Mouse (Mus musculus): ENCODE data around the gene 3110082I17Rik. TPM values are rescaled to one million over a fixed set of nuclear protein-coding genes. Genes with fewer than 3 reads are reported as not detected.

The 3110082I17Rik gene
- total and polyA plus RNA-seq, 2 experiments: 1.6 to 7.4 TPM

DNA sequence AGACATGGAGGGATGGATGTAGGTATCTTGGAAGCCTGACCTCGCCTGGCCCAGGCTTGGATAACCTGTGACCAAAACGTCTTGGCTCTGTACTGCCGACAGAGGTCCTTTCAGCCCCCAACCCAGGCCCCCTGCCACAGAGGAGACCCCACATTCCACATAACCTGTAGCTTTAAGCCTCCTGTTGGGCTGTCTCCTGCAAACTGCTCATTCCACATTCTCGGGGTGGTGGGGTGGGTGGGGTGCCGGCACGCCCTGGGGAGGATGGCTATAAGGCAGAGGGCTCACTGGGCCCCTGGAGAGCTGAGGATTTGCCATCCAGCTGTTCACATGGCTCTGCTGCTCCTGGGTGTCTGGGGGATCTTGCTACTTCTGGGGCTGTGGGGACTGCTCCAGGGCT, 108.0 kb downstream of the 3110082I17Rik start, which contains the start of gene Cyp2w1:
TSS of gene Cyp2w1 (plus strand) at position 301 of the 400 bp plus-strand sequence.
- H3K4me3 ChIP-seq (ENCODE audit: insufficient read depth, low read depth, low read length): no peak within 1 kb of the TSS
- H3K27ac ChIP-seq (replicated peaks; ENCODE audit: insufficient read depth, low read depth, low read length): no peak within 1 kb of the TSS
- no peak for DNase-seq (ENCODE audit: extremely low read depth, low read depth, low spot score)
- H3K4me1 ChIP-seq (ENCODE audit: control insufficient read depth, insufficient read depth, low read length): peaks cover 5% of the 10 kb centered on the region
- no peaks in the 10 kb centered on the region for H3K79me2 ChIP-seq (ENCODE audit: control insufficient read depth, insufficient read depth, low read length)
- no peaks in the 10 kb centered on the region for H3K36me3 ChIP-seq (ENCODE audit: control insufficient read depth, insufficient read depth, low read length)
- no peak within 1 kb of the TSS for H3K9ac ChIP-seq (ENCODE audit: low read depth, low read length)
- TF ChIP-seq POLR2A (IDR thresholded peaks at IDR 0.05; ENCODE audit: extremely low read depth, insufficient read depth, low read length): no peak
- TF ChIP-seq CTCF (IDR thresholded peaks at IDR 0.05; ENCODE audit: low read depth, low read length): no peak
- H3K27me3 ChIP-seq (ENCODE audit: control insufficient read depth, insufficient read depth, low read length): no peaks in the 10 kb centered on the region
- WGBS: 74% methylated on average over 6 of the region's 6 CpGs

DNA sequence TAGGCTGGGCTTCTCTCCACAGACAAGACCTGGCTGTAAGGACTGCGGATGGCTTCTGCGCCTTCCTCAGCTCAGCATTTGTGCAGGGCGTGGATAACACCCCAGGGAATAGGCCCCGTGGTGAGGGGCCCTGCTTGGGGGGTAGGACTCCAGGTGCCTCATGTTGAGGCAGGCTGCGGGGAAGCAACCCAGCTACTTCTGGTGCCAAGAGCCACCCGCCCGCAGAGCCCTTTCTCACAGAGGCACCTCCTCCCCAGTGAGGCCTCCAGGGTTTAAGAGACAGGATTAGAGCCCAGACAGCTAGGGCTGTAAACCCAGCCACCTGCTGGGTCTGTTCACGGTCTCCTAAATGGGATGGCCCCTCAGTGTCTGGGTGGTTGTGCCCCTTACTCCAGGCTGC, 108.7 kb downstream of the 3110082I17Rik start:
- no peak for DNase-seq (ENCODE audit: extremely low read depth, low read depth, low spot score)
- Histone ChIP-seq H3K4me3 (ENCODE audit: insufficient read depth, low read depth, low read length) (no peak overlapping the region), H3K9ac (ENCODE audit: low read depth, low read length) (no peak overlapping the region), H3K27ac (replicated peaks; ENCODE audit: insufficient read depth, low read depth, low read length) (no peak overlapping the region), H3K4me1 (ENCODE audit: control insufficient read depth, insufficient read depth, low read length) (peaks cover 9% of the 10 kb centered on the region), H3K79me2 (ENCODE audit: control insufficient read depth, insufficient read depth, low read length) (no peaks in the 10 kb centered on the region), H3K27me3 (ENCODE audit: control insufficient read depth, insufficient read depth, low read length) (no peaks in the 10 kb centered on the region), H3K36me3 (ENCODE audit: control insufficient read depth, insufficient read depth, low read length) (no peaks in the 10 kb centered on the region)
- TF ChIP-seq CTCF (IDR thresholded peaks at IDR 0.05; ENCODE audit: low read depth, low read length) (no peak), POLR2A (IDR thresholded peaks at IDR 0.05; ENCODE audit: extremely low read depth, insufficient read depth, low read length) (no peak)
- WGBS: 72% methylated on average over 8 of the region's 8 CpGs

DNA sequence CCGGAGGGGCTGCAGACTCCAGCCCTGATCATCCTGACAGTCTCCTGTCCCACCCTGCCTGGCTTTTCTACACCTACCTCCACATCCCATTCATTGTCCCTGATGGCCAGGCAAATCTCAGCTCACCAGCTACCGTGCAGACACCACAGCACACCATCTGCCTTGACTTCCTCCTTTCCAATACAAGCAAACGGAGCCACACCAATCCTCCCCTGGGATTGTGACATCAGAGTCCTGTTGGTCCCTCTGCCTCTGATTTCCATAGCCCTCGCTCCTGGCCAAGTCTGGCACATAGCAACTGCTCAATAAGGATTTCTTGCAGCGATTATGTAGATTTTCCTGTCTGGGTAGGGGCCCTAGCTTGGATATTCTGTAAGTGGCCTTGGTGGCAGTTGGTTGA, 109.2 kb downstream of the 3110082I17Rik start, which contains the start of gene Cox19:
TSS of gene Cox19 (minus strand) at position 285 of the 400 bp plus-strand sequence.
- no peak within 1 kb of the TSS for H3K9ac ChIP-seq (ENCODE audit: low read depth, low read length)
- TF ChIP-seq POLR2A (IDR thresholded peaks at IDR 0.05; ENCODE audit: extremely low read depth, insufficient read depth, low read length): no peak
- no peak for TF ChIP-seq CTCF (IDR thresholded peaks at IDR 0.05; ENCODE audit: low read depth, low read length)
- H3K4me3 ChIP-seq (ENCODE audit: insufficient read depth, low read depth, low read length): no peak within 1 kb of the TSS
- H3K36me3 ChIP-seq (ENCODE audit: control insufficient read depth, insufficient read depth, low read length): no peaks in the 10 kb centered on the region
- WGBS: 71% methylated on average over 5 of the region's 5 CpGs
- H3K4me1 ChIP-seq (ENCODE audit: control insufficient read depth, insufficient read depth, low read length): peaks cover 10% of the 10 kb centered on the region
- no peaks in the 10 kb centered on the region for H3K27me3 ChIP-seq (ENCODE audit: control insufficient read depth, insufficient read depth, low read length)
- DNase-seq (ENCODE audit: extremely low read depth, low read depth, low spot score): no peak
- no peak within 1 kb of the TSS for H3K27ac ChIP-seq (replicated peaks; ENCODE audit: insufficient read depth, low read depth, low read length)
- no peaks in the 10 kb centered on the region for H3K79me2 ChIP-seq (ENCODE audit: control insufficient read depth, insufficient read depth, low read length)

DNA sequence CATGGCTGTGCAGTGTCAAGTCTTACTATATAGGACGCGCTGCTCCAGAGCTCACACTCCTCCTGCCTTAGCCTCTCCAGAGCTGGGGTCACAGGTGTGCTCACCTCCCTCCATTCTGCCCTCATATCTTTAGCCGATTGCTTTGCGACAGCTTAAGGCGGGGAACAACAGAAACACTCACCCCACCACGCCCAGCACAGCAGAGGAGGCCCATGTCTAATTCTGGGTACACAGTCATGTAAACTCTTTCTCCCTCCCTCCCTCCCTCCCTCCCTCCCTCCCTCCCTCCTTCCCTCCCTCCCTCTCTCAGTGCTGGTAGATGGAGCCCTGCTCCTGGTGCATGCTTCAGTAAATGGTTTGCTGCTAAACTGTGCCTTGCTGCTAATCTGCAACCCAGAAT, 110.6 kb downstream of the 3110082I17Rik start:
- Histone ChIP-seq H3K27me3 (ENCODE audit: control insufficient read depth, insufficient read depth, low read length) (no peaks in the 10 kb centered on the region), H3K4me3 (ENCODE audit: insufficient read depth, low read depth, low read length) (no peak overlapping the region), H3K79me2 (ENCODE audit: control insufficient read depth, insufficient read depth, low read length) (peaks cover 2% of the 10 kb centered on the region; the same call in 1 of the 2 replicates), H3K9ac (ENCODE audit: low read depth, low read length) (no peak overlapping the region), H3K4me1 (ENCODE audit: control insufficient read depth, insufficient read depth, low read length) (peaks cover 14% of the 10 kb centered on the region), H3K27ac (replicated peaks; ENCODE audit: insufficient read depth, low read depth, low read length) (no peak overlapping the region), H3K36me3 (ENCODE audit: control insufficient read depth, insufficient read depth, low read length) (no peaks in the 10 kb centered on the region)
- DNase-seq (ENCODE audit: extremely low read depth, low read depth, low spot score): no peak
- 95% methylated on average over 6 of the region's 6 CpGs for WGBS
- no peak for TF ChIP-seq POLR2A (IDR thresholded peaks at IDR 0.05; ENCODE audit: extremely low read depth, insufficient read depth, low read length)
- no peak for TF ChIP-seq CTCF (IDR thresholded peaks at IDR 0.05; ENCODE audit: low read depth, low read length)

DNA sequence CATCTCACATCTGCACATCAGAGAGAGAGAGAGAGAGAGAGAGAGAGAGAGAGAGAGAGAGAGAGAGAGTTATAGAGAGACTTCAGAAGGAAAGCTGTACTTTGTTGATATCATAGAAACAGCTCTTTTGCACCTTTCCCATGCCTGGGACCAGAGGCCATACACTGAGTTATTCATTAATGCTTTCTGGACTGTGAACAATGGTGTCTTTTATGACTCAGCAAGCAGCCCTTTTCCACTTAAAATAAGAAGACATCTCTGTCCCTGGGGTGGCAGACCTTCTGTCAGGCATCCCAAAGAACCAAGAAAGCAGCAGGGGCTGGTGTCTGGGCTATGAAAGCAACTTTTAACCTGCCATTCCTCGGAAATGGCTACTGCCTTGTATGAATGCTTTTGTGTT, 113.1 kb downstream of the 3110082I17Rik start:
- Histone ChIP-seq H3K27me3 (ENCODE audit: control insufficient read depth, insufficient read depth, low read length) (no peaks in the 10 kb centered on the region), H3K4me3 (ENCODE audit: insufficient read depth, low read depth, low read length) (no peak overlapping the region), H3K36me3 (ENCODE audit: control insufficient read depth, insufficient read depth, low read length) (peaks cover 4% of the 10 kb centered on the region; the same call in 1 of the 2 replicates), H3K79me2 (ENCODE audit: control insufficient read depth, insufficient read depth, low read length) (peaks cover 5% of the 10 kb centered on the region; the same call in 1 of the 2 replicates), H3K27ac (replicated peaks; ENCODE audit: insufficient read depth, low read depth, low read length) (peak overlapping the region; percentile 89), H3K9ac (ENCODE audit: low read depth, low read length) (no peak overlapping the region), H3K4me1 (ENCODE audit: control insufficient read depth, insufficient read depth, low read length) (peaks cover 17% of the 10 kb centered on the region)
- DNase-seq (ENCODE audit: extremely low read depth, low read depth, low spot score): peak; percentile 87
- 37% methylated on average over 1 of the region's 1 CpGs for WGBS
- TF ChIP-seq CTCF (IDR thresholded peaks at IDR 0.05; ENCODE audit: low read depth, low read length): no peak
- TF ChIP-seq POLR2A (IDR thresholded peaks at IDR 0.05; ENCODE audit: extremely low read depth, insufficient read depth, low read length): no peak

DNA sequence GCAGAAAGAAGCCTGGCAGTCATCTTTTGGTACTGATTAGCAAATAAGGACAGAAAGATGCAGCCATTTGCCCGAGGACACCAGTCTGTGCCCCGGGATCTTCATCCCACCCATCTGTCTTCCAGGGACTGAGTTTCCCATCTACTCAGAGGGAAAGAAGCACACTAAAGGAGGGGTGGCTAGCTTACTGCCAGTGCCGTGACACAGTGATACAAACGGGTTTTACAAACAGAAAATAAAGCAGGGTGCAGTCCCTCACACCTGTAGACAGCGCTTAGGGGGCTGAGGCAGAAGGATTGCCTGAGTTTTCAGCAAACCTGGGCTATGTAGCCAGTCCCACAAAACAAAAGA, 115.0 kb downstream of the 3110082I17Rik start:
- no peak for TF ChIP-seq CTCF (IDR thresholded peaks at IDR 0.05; ENCODE audit: low read depth, low read length)
- TF ChIP-seq POLR2A (IDR thresholded peaks at IDR 0.05; ENCODE audit: extremely low read depth, insufficient read depth, low read length): no peak
- peaks cover 9% of the 10 kb centered on the region; the same call in 1 of the 2 replicates for H3K36me3 ChIP-seq (ENCODE audit: control insufficient read depth, insufficient read depth, low read length)
- H3K27ac ChIP-seq (replicated peaks; ENCODE audit: insufficient read depth, low read depth, low read length): peak overlapping the region; percentile 49
- DNase-seq (ENCODE audit: extremely low read depth, low read depth, low spot score): no peak
- H3K79me2 ChIP-seq (ENCODE audit: control insufficient read depth, insufficient read depth, low read length): peaks cover 9% of the 10 kb centered on the region; the same call in 1 of the 2 replicates
- peak overlapping the region; percentile 40; the same call in 1 of the 2 replicates for H3K9ac ChIP-seq (ENCODE audit: low read depth, low read length)
- peaks cover 17% of the 10 kb centered on the region for H3K4me1 ChIP-seq (ENCODE audit: control insufficient read depth, insufficient read depth, low read length)
- WGBS: 5% methylated on average over 5 of the region's 5 CpGs
- no peaks in the 10 kb centered on the region for H3K27me3 ChIP-seq (ENCODE audit: control insufficient read depth, insufficient read depth, low read length)
- H3K4me3 ChIP-seq (ENCODE audit: insufficient read depth, low read depth, low read length): no peak overlapping the region
